Mouse (Mus musculus) liver, postnatal 0 days (tissue): ENCODE measurements around the gene Adamtsl2. TPM values are rescaled to one million over a fixed set of nuclear protein-coding genes. Genes with fewer than 3 reads are reported as not detected.

Experiments
- ATAC-seq: fragments of 200-750 bp; cut with Nextera tagmentation; 2 replicates; pipeline ENCODE4 v1.8.0; 2017; ENCODE audit warnings: mild to moderate bottlenecking, moderate library complexity
- DNase-seq: peaks from one replicate; pipeline ENCODE4 v3.0.0-alpha.2; 2016
- H3K27ac ChIP-seq: fragments of 300-500 bp; sonication (generic); 2 replicates; pipeline ENCODE4 v1.5.1; 2014; ENCODE audit warnings: antibody characterized with exemption, moderate library complexity, mild to moderate bottlenecking, low read depth
- H3K27me3 ChIP-seq: fragments of 300-500 bp; sonication (generic); 2 replicates; pipeline ENCODE4 v1.6.1; 2014; ENCODE audit warnings: low read length, control low read depth, mixed read lengths; ENCODE audit not compliant: insufficient read depth
- H3K36me3 ChIP-seq: fragments of 300-500 bp; sonication (generic); replicated peaks from 2 replicates; pipeline ENCODE4 v1.6.1; 2014; ENCODE audit warnings: mild to moderate bottlenecking, control low read depth, low read length, moderate library complexity, mixed read lengths; ENCODE audit not compliant: insufficient read depth
- H3K4me1 ChIP-seq: fragments of 300-500 bp; sonication (generic); 2 replicates; pipeline ENCODE4 v1.6.1; 2014; ENCODE audit warnings: antibody characterized with exemption, mild to moderate bottlenecking, control low read depth; ENCODE audit not compliant: insufficient read depth
- H3K4me2 ChIP-seq: fragments of 300-500 bp; sonication (generic); 2 replicates; pipeline ENCODE4 v1.6.1; 2014; ENCODE audit warnings: low read depth, mild to moderate bottlenecking, low read length, moderate library complexity, mixed read lengths
- H3K4me3 ChIP-seq: fragments of 300-500 bp; sonication (generic); 2 replicates; pipeline ENCODE4 v1.5.1; 2014; ENCODE audit warnings: low read depth, low read length
- H3K9ac ChIP-seq: fragments of 300-500 bp; sonication (generic); replicated peaks from 2 replicates; pipeline ENCODE4 v1.6.1; 2014; ENCODE audit warnings: mild to moderate bottlenecking, moderate library complexity
- H3K9me3 ChIP-seq: fragments of 300-500 bp; sonication (generic); 2 replicates; pipeline ENCODE4 v1.6.1; 2016; ENCODE audit warnings: mild to moderate bottlenecking, control low read depth, low read length, mixed read lengths
- CTCF ChIP-seq: sonication (generic); IDR thresholded peaks from 2 replicates; pipeline ENCODE4 v1.5.1; 2016; ENCODE audit warnings: antibody characterized with exemption, low read depth
- EP300 ChIP-seq: IDR thresholded peaks from 2 replicates; pipeline ENCODE4 v1.6.1; 2016; ENCODE audit warnings: antibody characterized with exemption, low read depth, mild to moderate bottlenecking
- WGBS: fragments of 180-500 bp; shearing (Covaris S2); extraction: QIAGEN DNeasy Blood & Tissue Kit; methylation state at CpG from one replicate; pipeline ENCODE4 v1.1.7; 2014; ENCODE audit not compliant: insufficient replicate concordance; 5-methylcytosine and 5-hydroxymethylcytosine counted together
- polyA plus RNA-seq: library from polyadenylated mRNA; unstranded; fragments of >200 nt; fragmentation: Nextera tagmentation; extraction: Ambion mirVana; gene quantifications from 2 replicates; pipeline ENCODE4 v1.2.1, GENCODE M21; 2015

Adamtsl2 gene
- polyA plus RNA-seq, 1 experiment from 2014 or later = 1.1 TPM

DNA sequence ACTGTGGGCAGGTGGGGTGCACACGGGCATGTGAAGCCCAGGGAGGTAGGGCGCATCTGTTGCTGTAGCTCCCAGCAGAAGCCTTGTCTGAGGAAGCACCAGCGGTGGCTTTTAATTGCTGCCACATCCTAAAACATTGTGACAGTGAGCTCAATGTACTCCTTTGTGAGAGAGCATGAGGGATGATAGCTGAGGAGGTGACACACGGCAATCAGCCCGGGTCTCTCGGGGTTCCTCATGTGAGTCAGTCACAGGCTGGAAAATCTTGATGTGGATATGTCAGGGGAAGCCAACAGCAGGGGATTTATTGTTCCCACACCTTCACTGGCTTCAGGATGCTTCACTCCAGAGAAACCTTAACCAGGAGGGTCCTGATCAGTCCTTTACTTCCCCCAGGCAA is 67.7 kb downstream of the Adamtsl2 start:
- H3K9me3 ChIP-seq = no peaks in the 10 kb centered on the region
- ATAC-seq = no peak
- no peak overlapping the region for H3K9ac ChIP-seq
- H3K4me1 ChIP-seq = 0 out of 2 replicates have a peak, but pooled peaks cover 4% of the 10 kb centered on the region
- DNase-seq = no peak
- H3K4me3 ChIP-seq = no peak overlapping the region
- peaks cover 9% of the 10 kb centered on the region for H3K27me3 ChIP-seq
- no peaks in the 10 kb centered on the region for H3K36me3 ChIP-seq
- WGBS = 71% methylated on average over 6 of the region's 6 CpGs
- H3K27ac ChIP-seq = no peak overlapping the region
- TF ChIP-seq EP300 (no peak), CTCF (no peak)
- H3K4me2 ChIP-seq = no peak overlapping the region

DNA sequence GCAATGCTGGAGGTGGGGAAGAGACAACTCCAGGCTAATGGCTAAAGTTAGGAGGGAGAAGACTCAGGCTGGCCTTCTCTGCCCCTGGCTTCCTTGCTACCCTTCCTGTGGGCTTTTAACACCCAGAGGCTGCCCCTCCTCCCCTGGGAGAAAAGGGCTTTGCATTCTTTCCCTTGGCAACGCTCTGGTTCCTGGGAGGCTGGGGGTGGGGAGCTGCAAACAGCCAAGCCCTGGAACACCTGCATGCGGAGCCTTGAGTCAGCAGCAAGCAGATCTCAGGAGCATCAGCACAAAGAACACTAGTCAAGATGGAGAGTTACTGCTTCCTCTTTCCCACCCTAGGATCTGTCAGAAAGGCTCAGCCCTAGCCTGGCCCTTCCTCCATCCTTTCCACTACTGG is 70.3 kb downstream of the Adamtsl2 start:
- no peak for ATAC-seq
- no peak overlapping the region for H3K4me3 ChIP-seq
- 8% methylated on average over 2 of the region's 2 CpGs for WGBS
- H3K27me3 ChIP-seq = no peaks in the 10 kb centered on the region
- H3K9me3 ChIP-seq = no peaks in the 10 kb centered on the region
- TF ChIP-seq EP300 (no peak), CTCF (no peak)
- no peak for DNase-seq
- H3K27ac ChIP-seq = no peak overlapping the region
- H3K9ac ChIP-seq = no peak overlapping the region
- no peaks in the 10 kb centered on the region for H3K36me3 ChIP-seq
- no peaks in the 10 kb centered on the region for H3K4me1 ChIP-seq
- no peak overlapping the region for H3K4me2 ChIP-seq

DNA sequence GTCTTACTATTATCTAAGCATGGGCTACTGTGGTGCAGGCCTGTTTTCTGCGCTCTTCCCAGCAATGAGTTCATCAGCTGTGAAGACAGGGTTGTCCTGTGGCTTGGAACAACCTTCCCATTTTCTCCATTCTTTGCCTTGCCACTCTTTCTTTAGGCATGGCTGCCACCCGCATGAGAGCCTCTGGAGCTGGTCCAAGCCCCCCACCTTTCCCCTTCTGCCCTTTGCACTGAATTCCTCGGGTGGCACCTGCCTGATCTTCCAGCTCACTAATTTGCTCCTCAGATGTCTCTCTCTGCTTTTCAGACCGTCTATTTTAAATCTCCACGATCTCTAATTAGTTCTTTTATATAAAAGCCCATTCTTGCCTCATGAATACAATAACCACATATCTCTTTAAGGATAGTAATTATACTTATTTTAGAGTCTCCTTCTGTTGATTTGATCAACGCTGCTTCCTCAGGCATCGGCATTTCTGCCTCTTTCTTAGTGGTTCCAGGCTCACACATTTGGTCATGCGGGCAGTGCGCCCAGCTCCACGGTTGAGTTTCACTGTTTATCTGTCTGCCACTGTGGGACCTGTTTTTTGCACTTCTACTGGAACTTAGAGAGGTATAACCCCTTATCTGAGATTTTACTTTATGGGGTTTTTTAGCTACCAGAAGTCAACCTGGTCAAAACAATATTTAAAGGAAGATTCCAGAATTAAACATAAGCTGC is 75.4 kb downstream of the Adamtsl2 start:
- Histone ChIP-seq H3K4me2 (no peak overlapping the region), H3K36me3 (no peaks in the 10 kb centered on the region), H3K9me3 (no peaks in the 10 kb centered on the region), H3K9ac (no peak overlapping the region), H3K27ac (no peak overlapping the region), H3K4me3 (no peak overlapping the region), H3K27me3 (no peaks in the 10 kb centered on the region), H3K4me1 (no peaks in the 10 kb centered on the region)
- no peak for DNase-seq
- 73% methylated on average over 10 of the region's 10 CpGs for WGBS
- no peak for TF ChIP-seq CTCF
- TF ChIP-seq EP300 = no peak
- ATAC-seq = no peak

DNA sequence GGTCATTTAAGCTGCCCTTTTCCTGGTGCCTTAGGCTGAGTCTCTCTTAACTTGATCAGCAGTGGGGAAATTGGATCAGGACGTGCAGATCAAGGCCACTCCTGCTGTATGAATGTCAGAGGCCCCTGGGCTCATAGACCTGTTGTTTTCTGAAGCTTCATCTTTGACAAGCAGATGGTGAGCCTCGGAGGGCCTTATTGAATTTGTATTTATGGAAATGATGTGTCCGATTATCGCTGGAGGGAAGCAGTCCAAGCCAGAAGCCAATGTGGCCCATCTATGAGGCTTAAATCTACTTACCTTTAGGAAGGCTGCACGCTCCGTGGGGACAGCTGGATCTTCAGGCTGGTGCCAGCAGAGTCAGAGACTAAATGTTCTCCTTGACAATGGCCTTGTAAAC is 77.4 kb downstream of the Adamtsl2 start:
- H3K27ac ChIP-seq = no peak overlapping the region
- no peak for TF ChIP-seq EP300
- TF ChIP-seq CTCF = no peak

More for the DNA sequence above, 77.4 kb downstream of the Adamtsl2 start:
- no peak for DNase-seq
- H3K36me3 ChIP-seq = no peaks in the 10 kb centered on the region
- H3K27me3 ChIP-seq = no peaks in the 10 kb centered on the region
- H3K4me1 ChIP-seq = no peaks in the 10 kb centered on the region
- no peak overlapping the region for H3K4me3 ChIP-seq
- 65% methylated on average over 6 of the region's 6 CpGs for WGBS
- no peak for ATAC-seq
- H3K9me3 ChIP-seq = no peaks in the 10 kb centered on the region
- H3K9ac ChIP-seq = no peak overlapping the region
- no peak overlapping the region for H3K4me2 ChIP-seq

Other genes starting within 250 kb of the Adamtsl2 start
- not detected in 2 replicates for gene Abo, start 214.4 kb upstream of the Adamtsl2 start, polyA plus RNA-seq
- 7.5 and 8.4 TPM in 2 replicates for gene Surf6, start 176.5 kb upstream of the Adamtsl2 start, polyA plus RNA-seq
- gene Med22, start 168.7 kb upstream of the Adamtsl2 start, polyA plus RNA-seq = 13.2 and 14.4 TPM in 2 replicates
- gene Rpl7a, start 168.6 kb upstream of the Adamtsl2 start, polyA plus RNA-seq = 341 and 347 TPM in 2 replicates
- gene Surf2, start 163.0 kb upstream of the Adamtsl2 start, polyA plus RNA-seq = 14.6 and 15.3 TPM in 2 replicates
- 29.8 and 30.1 TPM in 2 replicates for gene Surf1, start 162.8 kb upstream of the Adamtsl2 start, polyA plus RNA-seq
- 105 and 112 TPM in 2 replicates for gene Surf4, start 145.5 kb upstream of the Adamtsl2 start, polyA plus RNA-seq
- 0.06 TPM in 1 of 2 replicates, not detected in the other for gene Stkld1, start 145.3 kb upstream of the Adamtsl2 start, polyA plus RNA-seq
- gene Rexo4, start 115.0 kb upstream of the Adamtsl2 start, polyA plus RNA-seq = 13.7 and 14.2 TPM in 2 replicates
- 1.7 and 1.9 TPM in 2 replicates for gene Adamts13, start 106.0 kb upstream of the Adamtsl2 start, polyA plus RNA-seq
- gene Cacfd1, start 69.5 kb upstream of the Adamtsl2 start, polyA plus RNA-seq = 21.1 and 23.5 TPM in 2 replicates
- 0.31 and 0.47 TPM in 2 replicates for gene Slc2a6, start 51.4 kb upstream of the Adamtsl2 start, polyA plus RNA-seq
- gene Mymk, start 7.2 kb upstream of the Adamtsl2 start, polyA plus RNA-seq = 0.49 TPM in 1 of 2 replicates, not detected in the other
- gene Fam163b, start 63.1 kb downstream of the Adamtsl2 start, polyA plus RNA-seq = not detected in 2 replicates
- gene Dbh, start 85.9 kb downstream of the Adamtsl2 start, polyA plus RNA-seq = not detected in 2 replicates
- gene Sardh, start 169.0 kb downstream of the Adamtsl2 start, polyA plus RNA-seq = 145 and 152 TPM in 2 replicates